In genomic region chr8:116315410-116315809, GRCm38 (mm10) we compare ENCODE assay signal across 20 mouse cellular contexts.
DNase-seq lines count a peak whose midpoint lies in the region; ATAC-seq and TF ChIP-seq lines count a peak whose summit lies in the region.
"Had no signal": no experiment of that assay in that cellular context is flagged by ENCODE, and none has a peak within 500 bp of the region (broad histone marks: within the 10 kb centered on the region; RNA-seq: fewer than 3 reads in every experiment).

No protein-coding gene starts in this region.

- H3K9me3 ChIP-seq in lung, embryonic 14.5 days (ENCODE audit: low read depth, low read length), result no peaks in the 10 kb centered on the region
- H3K9me3 ChIP-seq in midbrain, embryonic 14.5 days (ENCODE audit: control insufficient read depth, low read length), result no peaks in the 10 kb centered on the region
- no peaks in the 10 kb centered on the region for H3K9me3 ChIP-seq in midbrain, postnatal 0 days (ENCODE audit: low read length)
- no peaks in the 10 kb centered on the region for H3K9me3 ChIP-seq in forebrain, embryonic 16.5 days (ENCODE audit: control insufficient read depth, low read length)
- H3K9me3 ChIP-seq: embryonic facial prominence, embryonic 15.5 days; heart, embryonic 10.5 days; hindbrain, embryonic 12.5 days had no signal

- TF ChIP-seq CTCF in lung, embryonic 14.5 days (IDR thresholded peaks at IDR 0.05; ENCODE audit: low read depth), result no peak
- TF ChIP-seq CTCF in midbrain, postnatal 0 days (IDR thresholded peaks at IDR 0.05), result no peak

- DNase-seq in lung, embryonic 14.5 days, result peak; percentile 20
- DNase-seq in lung, postnatal 4 days, result no peak
- peak; percentile 12 for DNase-seq in midbrain, embryonic 14.5 days
- DNase-seq in midbrain, postnatal 0 days (ENCODE audit: low spot score), result no peak
- DNase-seq in frontal cortex, postnatal 36 days (ENCODE audit: low spot score in 2 of 2), result no peak
- DNase-seq in right cerebral cortex, postnatal 25 days, result no peak
- DNase-seq: adrenal gland, adult 2 months; adrenal gland, postnatal 25 days; cerebellum, adult 8-10 months; cerebellum, postnatal 25 days; heart, adult 18-20 months; heart, postnatal 10 days; heart, postnatal 4 days; kidney, adult 11 months had no signal

- H3K9ac ChIP-seq in lung, embryonic 14.5 days, result no peak overlapping the region
- no peak overlapping the region for H3K9ac ChIP-seq in midbrain, embryonic 14.5 days (replicated peaks; ENCODE audit: low read length)
- no peak overlapping the region for H3K9ac ChIP-seq in midbrain, postnatal 0 days (replicated peaks; ENCODE audit: low read length, poor library complexity, severe bottlenecking)
- no peak overlapping the region for H3K9ac ChIP-seq in forebrain, embryonic 16.5 days (replicated peaks; ENCODE audit: low read depth, low read length)
- H3K9ac ChIP-seq: embryonic facial prominence, embryonic 15.5 days; hindbrain, embryonic 12.5 days had no signal

- no peak overlapping the region for H3K27ac ChIP-seq in lung, embryonic 14.5 days (ENCODE audit: low read depth)
- no peak overlapping the region for H3K27ac ChIP-seq in midbrain, embryonic 14.5 days (replicated peaks; ENCODE audit: low read depth, low read length)
- no peak overlapping the region for H3K27ac ChIP-seq in midbrain, postnatal 0 days (ENCODE audit: low read depth, low read length)
- H3K27ac ChIP-seq in forebrain, embryonic 16.5 days (ENCODE audit: low read length), result no peak overlapping the region
- H3K27ac ChIP-seq: embryonic facial prominence, embryonic 15.5 days; heart, embryonic 10.5 days; hindbrain, embryonic 12.5 days had no signal

- no peak overlapping the region for H3K4me3 ChIP-seq in lung, embryonic 14.5 days (ENCODE audit: low read depth, low read length)
- no peak overlapping the region for H3K4me3 ChIP-seq in midbrain, embryonic 14.5 days (replicated peaks; ENCODE audit: low read depth, low read length)
- no peak overlapping the region for H3K4me3 ChIP-seq in midbrain, postnatal 0 days (ENCODE audit: low read depth, low read length)
- H3K4me3 ChIP-seq in forebrain, embryonic 16.5 days (replicated peaks; ENCODE audit: low read length), result no peak overlapping the region
- H3K4me3 ChIP-seq: embryonic facial prominence, embryonic 15.5 days; erythroblast, embryonic 14.5 days; heart, embryonic 10.5 days; hindbrain, embryonic 12.5 days had no signal

- H3K4me1 ChIP-seq in lung, embryonic 14.5 days (ENCODE audit: insufficient read depth), result no peaks in the 10 kb centered on the region
- peaks cover 9% of the 10 kb centered on the region; the same call in 1 of the 2 replicates for H3K4me1 ChIP-seq in midbrain, embryonic 14.5 days (ENCODE audit: control insufficient read depth, insufficient read depth, low read length)
- H3K4me1 ChIP-seq in midbrain, postnatal 0 days (ENCODE audit: insufficient read depth, low read length), result no peaks in the 10 kb centered on the region
- H3K4me1 ChIP-seq in forebrain, embryonic 16.5 days (replicated peaks; ENCODE audit: control insufficient read depth, insufficient read depth, low read length), result 0 out of 2 replicates have a peak, but pooled peaks cover 5% of the 10 kb centered on the region
- H3K4me1 ChIP-seq: embryonic facial prominence, embryonic 15.5 days had no signal

- no peak overlapping the region for H3K4me2 ChIP-seq in lung, embryonic 14.5 days
- no peak overlapping the region for H3K4me2 ChIP-seq in midbrain, embryonic 14.5 days (ENCODE audit: low read length)
- H3K4me2 ChIP-seq in midbrain, postnatal 0 days (ENCODE audit: low read depth, low read length, poor library complexity, severe bottlenecking), result no peak overlapping the region
- H3K4me2 ChIP-seq in forebrain, embryonic 16.5 days (ENCODE audit: low read length), result no peak overlapping the region
- H3K4me2 ChIP-seq: embryonic facial prominence, embryonic 15.5 days; hindbrain, embryonic 12.5 days had no signal

- H3K27me3 ChIP-seq in lung, embryonic 14.5 days (ENCODE audit: insufficient read depth, low read length), result no peaks in the 10 kb centered on the region; the same call in 1 of the 2 replicates
- no peaks in the 10 kb centered on the region for H3K27me3 ChIP-seq in midbrain, embryonic 14.5 days (ENCODE audit: control insufficient read depth, insufficient read depth, low read length)
- H3K27me3 ChIP-seq in midbrain, postnatal 0 days (ENCODE audit: insufficient read depth, low read length), result no peaks in the 10 kb centered on the region
- no peaks in the 10 kb centered on the region for H3K27me3 ChIP-seq in forebrain, embryonic 16.5 days (replicated peaks; ENCODE audit: control insufficient read depth, insufficient read depth, low read length)
- H3K27me3 ChIP-seq: embryonic facial prominence, embryonic 15.5 days; hindbrain, embryonic 12.5 days had no signal

- 28% methylated on average over 5 of the region's 5 CpGs for WGBS in lung, embryonic 14.5 days
- WGBS in midbrain, embryonic 14.5 days, result 29% methylated on average over 5 of the region's 5 CpGs
- 28% methylated on average over 5 of the region's 5 CpGs for WGBS in midbrain, postnatal 0 days
- WGBS in forebrain, embryonic 16.5 days, result 27% methylated on average over 5 of the region's 5 CpGs

- no peaks in the 10 kb centered on the region for H3K36me3 ChIP-seq in lung, embryonic 14.5 days (ENCODE audit: insufficient read depth)
- no peaks in the 10 kb centered on the region for H3K36me3 ChIP-seq in midbrain, embryonic 14.5 days (ENCODE audit: control insufficient read depth, insufficient read depth, low read length)
- no peaks in the 10 kb centered on the region for H3K36me3 ChIP-seq in midbrain, postnatal 0 days (ENCODE audit: insufficient read depth, low read length)
- no peaks in the 10 kb centered on the region for H3K36me3 ChIP-seq in forebrain, embryonic 16.5 days (ENCODE audit: control insufficient read depth, insufficient read depth)
- H3K36me3 ChIP-seq: embryonic facial prominence, embryonic 15.5 days; heart, embryonic 10.5 days; hindbrain, embryonic 12.5 days had no signal

- ATAC-seq in lung, embryonic 14.5 days (ENCODE audit: insufficient read depth), result no peak
- ATAC-seq in midbrain, embryonic 14.5 days (ENCODE audit: low FRiP score, low TSS enrichment), result no peak
- no peak for ATAC-seq in midbrain, postnatal 0 days (ENCODE audit: low FRiP score)
- peak; percentile 82 for ATAC-seq in forebrain, embryonic 16.5 days
- ATAC-seq: hindbrain, embryonic 16.5 days had no signal

Comparison
In these comparisons a context has a peak if more than half of its experiments do, and no peak if none do; other contexts are left out.
1. DNase-seq: peak in lung, embryonic 14.5 days (single experiment) and midbrain, embryonic 14.5 days (single experiment); none in lung, postnatal 4 days (0 of 2), midbrain, postnatal 0 days (single experiment), frontal cortex, postnatal 36 days (0 of 2) and right cerebral cortex, postnatal 25 days (single experiment).